In the genomic region with DNA sequence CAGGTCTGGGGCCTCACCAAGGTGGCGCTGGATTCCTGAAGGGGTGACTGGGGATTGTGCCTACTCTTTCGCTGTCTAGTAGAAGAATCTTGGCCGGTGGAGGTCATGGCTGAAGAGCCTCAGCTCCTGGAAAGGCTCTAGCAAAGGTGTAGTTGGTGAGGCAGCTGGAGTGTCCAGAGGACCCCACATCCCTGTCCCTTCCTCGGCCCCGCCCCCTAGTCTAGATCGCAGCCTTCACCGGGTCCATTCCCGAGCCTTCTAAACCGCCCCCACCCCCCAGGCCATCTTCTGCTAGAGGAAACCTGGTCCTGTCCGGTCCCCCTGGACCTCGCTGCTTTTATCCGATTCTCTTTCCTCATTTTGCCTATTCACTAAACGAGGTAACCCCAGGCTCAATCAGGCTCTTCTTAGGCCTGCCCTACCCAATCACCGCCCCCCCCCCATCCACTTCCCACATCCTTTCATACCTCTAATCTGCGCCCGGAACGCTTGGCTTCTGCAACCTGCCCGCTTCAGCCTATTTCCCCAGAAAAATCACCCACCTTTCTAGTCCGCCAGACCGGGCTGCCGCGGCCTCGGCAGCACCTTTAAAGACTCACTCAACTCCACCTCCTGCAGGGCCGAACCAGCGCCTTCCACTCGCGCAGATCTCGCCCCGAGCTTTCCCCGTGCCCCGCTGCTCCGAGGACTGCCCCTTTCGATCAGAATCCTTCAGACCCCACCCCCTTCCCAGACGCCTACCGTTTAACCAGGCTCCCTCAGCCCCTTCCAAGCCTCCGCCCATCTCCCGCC, we compare ENCODE assay signal across 8 mouse cellular contexts. TPM values are rescaled to one million over a fixed set of nuclear protein-coding genes. Genes with fewer than 3 reads are reported as not detected.
DNase-seq lines count a peak whose midpoint lies in the region; ATAC-seq and TF ChIP-seq lines count a peak whose summit lies in the region.

A gene (minus strand): TSS at position 782 of the 792 bp plus-strand sequence.

- peak within 1 kb of the TSS; percentile 44 for H3K4me3 ChIP-seq in forebrain, embryonic 14.5 days (ENCODE audit: low read depth, low read length)
- H3K4me3 ChIP-seq in limb, embryonic 10.5 days: peak within 1 kb of the TSS; percentile 57
- peak within 1 kb of the TSS; percentile 58 for H3K4me3 ChIP-seq in olfactory bulb, adult 2 months (ENCODE audit: insufficient read depth, low read depth, low read length)

- 31% methylated on average over 37 of the region's 37 CpGs for WGBS in forebrain, embryonic 14.5 days
- WGBS in limb, embryonic 10.5 days: 17% methylated on average over 36 of the region's 37 CpGs
- WGBS in olfactory bulb, adult 2 months: 22% methylated on average over 37 of the region's 37 CpGs

- peak; percentile 99 for ATAC-seq in forebrain, embryonic 14.5 days
- ATAC-seq in inflammation-experienced regulatory T-cells, adult 6 months: peak; percentile 20

- H3K4me2 ChIP-seq in forebrain, embryonic 14.5 days (ENCODE audit: low read length): peak within 1 kb of the TSS; percentile 58

- peak; percentile 55; the same call in 1 of the 2 replicates for TF ChIP-seq POLR2A in olfactory bulb, adult 2 months (IDR thresholded peaks at IDR 0.05; ENCODE audit: insufficient read depth, low read depth, low read length)

- no peaks in the 10 kb centered on the region for H3K27me3 ChIP-seq in forebrain, embryonic 14.5 days (replicated peaks; ENCODE audit: control insufficient read depth, insufficient read depth, low read length)
- no peaks in the 10 kb centered on the region for H3K27me3 ChIP-seq in limb, embryonic 10.5 days (ENCODE audit: low read depth, poor library complexity, severe bottlenecking)

- no peak for DNase-seq in left cerebral cortex, adult 18-20 months (ENCODE audit: low spot score in 2 of 2)
- DNase-seq in left cerebral cortex, adult 11 months (ENCODE audit: low spot score): no peak
- DNase-seq in adrenal gland, adult 8-10 months: no peak
- no peak for DNase-seq in forebrain, embryonic 14.5 days (ENCODE audit: low spot score)
- peak; percentile 46 for DNase-seq in limb, embryonic 10.5 days (ENCODE audit: low spot score)
- no peak for DNase-seq in yolk sac, embryonic 10.5 days (ENCODE audit: low spot score)

- H3K9me3 ChIP-seq in forebrain, embryonic 14.5 days (replicated peaks; ENCODE audit: control insufficient read depth, low read length): no peaks in the 10 kb centered on the region
- H3K9me3 ChIP-seq in limb, embryonic 10.5 days (replicated peaks): no peaks in the 10 kb centered on the region

- H3K9ac ChIP-seq in forebrain, embryonic 14.5 days (ENCODE audit: low read length): peak within 1 kb of the TSS; percentile 60

- no peaks in the 10 kb centered on the region for H3K4me1 ChIP-seq in forebrain, embryonic 14.5 days (ENCODE audit: control insufficient read depth, insufficient read depth, low read length)
- H3K4me1 ChIP-seq in limb, embryonic 10.5 days: no peaks in the 10 kb centered on the region
- peaks cover 8% of the 10 kb centered on the region for H3K4me1 ChIP-seq in olfactory bulb, adult 2 months (ENCODE audit: control insufficient read depth, insufficient read depth, low read length)

- no peaks in the 10 kb centered on the region for H3K36me3 ChIP-seq in forebrain, embryonic 14.5 days (ENCODE audit: control insufficient read depth, insufficient read depth, low read length)
- H3K36me3 ChIP-seq in limb, embryonic 10.5 days: 0 out of 2 replicates have a peak, but pooled peaks cover 4% of the 10 kb centered on the region

- peak within 1 kb of the TSS; percentile 36; the same call in 1 of the 2 replicates for H3K27ac ChIP-seq in forebrain, embryonic 14.5 days (ENCODE audit: low read depth, low read length)
- peak within 1 kb of the TSS; percentile 85 for H3K27ac ChIP-seq in limb, embryonic 10.5 days
- peak within 1 kb of the TSS; percentile 90 for H3K27ac ChIP-seq in olfactory bulb, adult 2 months (ENCODE audit: insufficient read depth, low read depth, low read length)

- no peak for TF ChIP-seq CTCF in olfactory bulb, adult 2 months (IDR thresholded peaks at IDR 0.05; ENCODE audit: insufficient read depth, low read depth, low read length)

RNA-seq across cellular contexts. Expression of the gene that starts here (rescaled TPM):
- total RNA-seq in left cerebral cortex, adult 18-20 months (2021): 10 to 100 TPM; 47.5 to 48.4 TPM
- 10 to 100 TPM; 14.0 to 36.2 (median 24.5) TPM for total RNA-seq in adrenal gland, adult 8-10 months (2022)
- 43.3 and 50.4 TPM in 2 replicates for polyA plus RNA-seq in forebrain, embryonic 14.5 days (2014; fragmentation: Nextera tagmentation; extraction: Ambion mirVana)
- 10 to 100 TPM in 1 of 3 experiments, 1 to 10 TPM in 2; 6.2 to 12.7 (median 9.4) TPM for polyA plus RNA-seq in inflammation-experienced regulatory T-cells, adult 6 months (2017; shearing (Covaris generic))
- 39.6 and 52.8 TPM in 2 replicates for polyA plus RNA-seq in limb, embryonic 10.5 days (2016; fragmentation: Nextera tagmentation; extraction: Ambion mirVana)
- polyA plus RNA-seq in olfactory bulb, adult 2 months (2012; ENCODE audit: insufficient read depth, insufficient read length, low replicate concordance, missing spikeins): not detected in 2 replicates

Comparison
In these comparisons a context has a peak if more than half of its experiments do, and no peak if none do; other contexts are left out.
1. H3K27ac ChIP-seq: peak in every context shown above with its lines; median percentile 90 in olfactory bulb, adult 2 months; 85 in limb, embryonic 10.5 days; 36 in forebrain, embryonic 14.5 days.